27 mouse cellular contexts compared by ENCODE assay signal in genomic region chr10:14666147-14666546, GRCm38 (mm10). TPM values are rescaled to one million over a fixed set of nuclear protein-coding genes. Genes with fewer than 3 reads are reported as not detected.
A peak's percentile ranks its signal among the peaks of the same experiment; 100 is the strongest.
DNase-seq lines count a peak whose midpoint lies in the region; ATAC-seq and TF ChIP-seq lines count a peak whose summit lies in the region.
"Had no signal": no experiment of that assay in that cellular context is flagged by ENCODE, and none has a peak within 500 bp of the region (broad histone marks: within the 10 kb centered on the region; RNA-seq: fewer than 3 reads in every experiment).

No protein-coding gene starts in this region.

- H3K27ac ChIP-seq in heart, embryonic 12.5 days (ENCODE audit: poor library complexity, severe bottlenecking): no peak overlapping the region
- no peak overlapping the region for H3K27ac ChIP-seq in heart, postnatal 0 days (ENCODE audit: low read depth)
- no peak overlapping the region for H3K27ac ChIP-seq in heart, embryonic 10.5 days
- H3K27ac ChIP-seq: embryonic facial prominence, embryonic 13.5 days; embryonic facial prominence, embryonic 15.5 days; forebrain, embryonic 10.5 days; forebrain, embryonic 12.5 days had no signal

- 84% methylated on average over 2 of the region's 2 CpGs for WGBS in heart, embryonic 12.5 days
- WGBS in heart, postnatal 0 days: 69% methylated on average over 2 of the region's 2 CpGs
- 83% methylated on average over 2 of the region's 2 CpGs for WGBS in heart, embryonic 10.5 days

- no peak overlapping the region for H3K4me2 ChIP-seq in heart, embryonic 12.5 days
- no peak overlapping the region for H3K4me2 ChIP-seq in heart, postnatal 0 days (ENCODE audit: low read depth, low read length)
- H3K4me2 ChIP-seq: embryonic facial prominence, embryonic 13.5 days; embryonic facial prominence, embryonic 15.5 days; forebrain, embryonic 12.5 days had no signal

- no peak overlapping the region for H3K4me3 ChIP-seq in heart, embryonic 12.5 days
- H3K4me3 ChIP-seq in heart, postnatal 0 days (ENCODE audit: low read depth, low read length): no peak overlapping the region
- H3K4me3 ChIP-seq in heart, embryonic 10.5 days: no peak overlapping the region
- H3K4me3 ChIP-seq: embryonic facial prominence, embryonic 13.5 days; embryonic facial prominence, embryonic 15.5 days; erythroblast, embryonic 14.5 days; forebrain, embryonic 10.5 days; forebrain, embryonic 12.5 days had no signal

- peak; percentile 68; the same call in 1 of the 2 replicates for ATAC-seq in heart, embryonic 12.5 days (ENCODE audit: insufficient number of reproducible peaks, low FRiP score)
- ATAC-seq in heart, postnatal 0 days (ENCODE audit: insufficient read depth, low read depth): 0 out of 2 replicates have a peak, but pooled peaks have one; percentile 6
- ATAC-seq: forebrain, embryonic 14.5 days; forebrain, embryonic 16.5 days had no signal

- H3K27me3 ChIP-seq in heart, embryonic 12.5 days (replicated peaks): no peaks in the 10 kb centered on the region
- no peaks in the 10 kb centered on the region for H3K27me3 ChIP-seq in heart, postnatal 0 days (ENCODE audit: control insufficient read depth, insufficient read depth, low read length)
- no peaks in the 10 kb centered on the region for H3K27me3 ChIP-seq in heart, embryonic 10.5 days (ENCODE audit: insufficient read depth, poor library complexity, severe bottlenecking)
- H3K27me3 ChIP-seq: embryonic facial prominence, embryonic 13.5 days; embryonic facial prominence, embryonic 15.5 days; forebrain, embryonic 12.5 days had no signal

- H3K36me3 ChIP-seq in heart, embryonic 12.5 days: peaks cover 28% of the 10 kb centered on the region
- H3K36me3 ChIP-seq in heart, postnatal 0 days (replicated peaks; ENCODE audit: control insufficient read depth, insufficient read depth, low read length): peaks cover 17% of the 10 kb centered on the region; the same call in 1 of the 2 replicates
- H3K36me3 ChIP-seq in heart, embryonic 10.5 days: peaks cover 22% of the 10 kb centered on the region; the same call in 1 of the 2 replicates

- no peak for TF ChIP-seq EP300 in heart, postnatal 0 days (IDR thresholded peaks at IDR 0.05; ENCODE audit: low read depth)

- no peak for DNase-seq in heart, adult 18-20 months
- DNase-seq in heart, postnatal 0 days (ENCODE audit: low spot score): peak; percentile 22
- no peak for DNase-seq in heart, embryonic 10.5 days (ENCODE audit: low spot score)
- DNase-seq: adrenal gland, adult 2 months; adrenal gland, postnatal 10 days; adrenal gland, postnatal 25 days; cerebellum, adult 11 months; cerebellum, adult 18-20 months; cerebellum, adult 8-10 months; cerebellum, adult 9-11 months; cerebellum, postnatal 14 days; cerebellum, postnatal 36 days; embryo, embryonic 11 days had no signal

- no peak overlapping the region for H3K9ac ChIP-seq in heart, embryonic 12.5 days
- H3K9ac ChIP-seq in heart, postnatal 0 days (replicated peaks; ENCODE audit: low read depth, low read length): no peak overlapping the region
- H3K9ac ChIP-seq: embryonic facial prominence, embryonic 13.5 days; embryonic facial prominence, embryonic 15.5 days; forebrain, embryonic 12.5 days had no signal

- TF ChIP-seq CTCF in heart, postnatal 0 days (IDR thresholded peaks at IDR 0.05; ENCODE audit: low read depth): no peak

- H3K9me3 ChIP-seq in heart, embryonic 12.5 days (replicated peaks): no peaks in the 10 kb centered on the region
- no peaks in the 10 kb centered on the region for H3K9me3 ChIP-seq in heart, postnatal 0 days (replicated peaks; ENCODE audit: control insufficient read depth, low read length)
- H3K9me3 ChIP-seq in heart, embryonic 10.5 days: no peaks in the 10 kb centered on the region
- H3K9me3 ChIP-seq: embryonic facial prominence, embryonic 13.5 days; embryonic facial prominence, embryonic 15.5 days; forebrain, embryonic 10.5 days; forebrain, embryonic 12.5 days had no signal

- H3K4me1 ChIP-seq in heart, embryonic 12.5 days (replicated peaks): no peaks in the 10 kb centered on the region
- H3K4me1 ChIP-seq in heart, postnatal 0 days (ENCODE audit: control insufficient read depth, insufficient read depth): no peaks in the 10 kb centered on the region
- no peaks in the 10 kb centered on the region for H3K4me1 ChIP-seq in heart, embryonic 10.5 days
- H3K4me1 ChIP-seq: embryonic facial prominence, embryonic 13.5 days; embryonic facial prominence, embryonic 15.5 days; forebrain, embryonic 10.5 days; forebrain, embryonic 12.5 days had no signal

RNA-seq across cellular contexts. Expression of gene Vta1, which starts 39.2 kb away (rescaled TPM):
- 83.0 and 84.4 TPM in 2 replicates for polyA plus RNA-seq in heart, embryonic 12.5 days (2016; fragmentation: Nextera tagmentation; extraction: Ambion mirVana)
- 10 to 100 TPM; 27.2 to 30.8 TPM for total RNA-seq in heart, adult 18-20 months (2021)
- 25.0 and 56.8 TPM in 2 replicates for total RNA-seq in heart, postnatal 0 days (2014; rRNA removed; ENCODE audit: low replicate concordance)
- 66.0 and 66.9 TPM in 2 replicates for polyA plus RNA-seq in heart, postnatal 0 days (2015; fragmentation: Nextera tagmentation; extraction: Ambion mirVana)
- polyA plus RNA-seq in heart, embryonic 10.5 days (2016; fragmentation: Nextera tagmentation; extraction: Ambion mirVana): 99.6 and 105 TPM in 2 replicates

RNA-seq across cellular contexts. Expression of gene Nmbr, which starts 39.2 kb away (rescaled TPM):
- polyA plus RNA-seq in heart, embryonic 12.5 days (2016; fragmentation: Nextera tagmentation; extraction: Ambion mirVana): 0.23 TPM in 1 of 2 replicates, not detected in the other
- not detected for total RNA-seq in heart, adult 18-20 months (2021)
- total RNA-seq in heart, postnatal 0 days (2014; rRNA removed; ENCODE audit: low replicate concordance): not detected in 2 replicates
- polyA plus RNA-seq in heart, postnatal 0 days (2015; fragmentation: Nextera tagmentation; extraction: Ambion mirVana): 0.23 TPM in 1 of 2 replicates, not detected in the other
- polyA plus RNA-seq in heart, embryonic 10.5 days (2016; fragmentation: Nextera tagmentation; extraction: Ambion mirVana): 0.31 and 0.33 TPM in 2 replicates
- total RNA-seq: adrenal gland, postnatal 10 days; adrenal gland, postnatal 25 days; common myeloid progenitor, adult 5-6 weeks had no signal
- polyA plus RNA-seq: adrenal gland, adult 2 months; erythroblast, embryonic 14.5 days had no signal

RNA-seq across cellular contexts. Expression of gene Gje1, which starts 51.9 kb away (rescaled TPM):
- not detected in 2 replicates for polyA plus RNA-seq in heart, embryonic 12.5 days (2016; fragmentation: Nextera tagmentation; extraction: Ambion mirVana)
- not detected for total RNA-seq in heart, adult 18-20 months (2021)
- not detected in 2 replicates for total RNA-seq in heart, postnatal 0 days (2014; rRNA removed; ENCODE audit: low replicate concordance)
- not detected in 2 replicates for polyA plus RNA-seq in heart, postnatal 0 days (2015; fragmentation: Nextera tagmentation; extraction: Ambion mirVana)
- not detected in 2 replicates for polyA plus RNA-seq in heart, embryonic 10.5 days (2016; fragmentation: Nextera tagmentation; extraction: Ambion mirVana)
- total RNA-seq: adrenal gland, adult 2 months; adrenal gland, postnatal 10 days; adrenal gland, postnatal 25 days; adrenal gland, postnatal 4 days; common myeloid progenitor, adult 5-6 weeks; ES-E14; MEL had no signal
- polyA plus RNA-seq: adrenal gland, adult 2 months; brain, embryonic 14.5 days; C2C12; embryonic facial prominence, embryonic 13.5 days; erythroblast, embryonic 14.5 days; forebrain, embryonic 12.5 days; forebrain, embryonic 14.5 days; forebrain, embryonic 16.5 days had no signal
